Mouse (Mus musculus): ENCODE measurements around the gene Zfp111. TPM values are rescaled to one million over a fixed set of nuclear protein-coding genes. Genes with fewer than 3 reads are reported as not detected.

The Zfp111 gene
- polyA plus RNA-seq, 1 experiment, result not detected

GRCm38 (mm10) chr7:24172191-24172590, 39.1 kb downstream of the Zfp111 start:
- TF ChIP-seq GATA1 (IDR thresholded peaks at IDR 0.05; ENCODE audit: low read length) (no peak), TAL1 (IDR thresholded peaks at IDR 0.05; ENCODE audit: low read length) (no peak)
- Histone ChIP-seq H3K36me3 (ENCODE audit: control insufficient read depth) (no peaks in the 10 kb centered on the region), H3K27me3 (ENCODE audit: control insufficient read depth) (no peaks in the 10 kb centered on the region), H3K4me3 (replicated peaks) (no peak overlapping the region), H3K9me3 (ENCODE audit: control insufficient read depth, low read length) (peaks cover 2% of the 10 kb centered on the region; the same call in 1 of the 2 replicates), H3K4me1 (ENCODE audit: control insufficient read depth) (peaks cover 4% of the 10 kb centered on the region)

- no peaks in the 10 kb centered on the region for H3K27me3 ChIP-seq (ENCODE audit: control insufficient read depth)
- no peaks in the 10 kb centered on the region for H3K4me1 ChIP-seq (ENCODE audit: control insufficient read depth)
- TF ChIP-seq GATA1 (IDR thresholded peaks at IDR 0.05; ENCODE audit: low read length) (no peak), TAL1 (IDR thresholded peaks at IDR 0.05; ENCODE audit: low read length) (no peak)
- H3K36me3 ChIP-seq (ENCODE audit: control insufficient read depth), result no peaks in the 10 kb centered on the region
- no peak overlapping the region for H3K4me3 ChIP-seq (replicated peaks)
- no peaks in the 10 kb centered on the region for H3K9me3 ChIP-seq (ENCODE audit: control insufficient read depth, low read length)
Measured at GRCm38 (mm10) chr7:24153272-24153671, 58.0 kb downstream of the Zfp111 start.

Other genes with a start within 250 kb of the Zfp111 start
- not detected in 2 replicates for gene Vmn1r181, start 236.8 kb downstream of the Zfp111 start, polyA plus RNA-seq (2012)
- gene V1rd19, start 209.8 kb downstream of the Zfp111 start, polyA plus RNA-seq (2012), result 0.03 TPM in 1 of 2 replicates, not detected in the other
- under 0.01 TPM in 2 replicates for gene Vmn1r183, start 158.2 kb downstream of the Zfp111 start, polyA plus RNA-seq (2012)
- 0.80 and 0.83 TPM in 2 replicates for gene Zfp180, start 129.5 kb downstream of the Zfp111 start, polyA plus RNA-seq (2012)
- gene Zfp112, start 99.1 kb downstream of the Zfp111 start, polyA plus RNA-seq (2012), result 0.02 and 0.05 TPM in 2 replicates
- gene Zfp235, start 77.3 kb downstream of the Zfp111 start, polyA plus RNA-seq (2012), result 0.04 TPM in 1 of 2 replicates, not detected in the other
- gene Zfp114, start 36.4 kb downstream of the Zfp111 start, polyA plus RNA-seq (2012), result not detected in 2 replicates
- 0.02 TPM in 1 of 2 replicates, not detected in the other for gene Zfp109, start 26.1 kb upstream of the Zfp111 start, polyA plus RNA-seq (2012)
- not detected in 2 replicates for gene Zfp108, start 43.4 kb upstream of the Zfp111 start, polyA plus RNA-seq (2012)
- gene Zfp93, start 59.0 kb upstream of the Zfp111 start, polyA plus RNA-seq (2012), result not detected in 2 replicates
- gene Zfp61, start 89.8 kb upstream of the Zfp111 start, polyA plus RNA-seq (2012), result 0.12 TPM in 1 of 2 replicates, not detected in the other
- 0.07 TPM in 1 of 2 replicates, not detected in the other for gene Zfp94, start 105.2 kb upstream of the Zfp111 start, polyA plus RNA-seq (2012)
- not detected in 2 replicates for gene Tescl, start 122.5 kb upstream of the Zfp111 start, polyA plus RNA-seq (2012)
- 0.02 TPM in 1 of 2 replicates, not detected in the other for gene Lypd5, start 137.8 kb upstream of the Zfp111 start, polyA plus RNA-seq (2012)
- gene Kcnn4, start 158.8 kb upstream of the Zfp111 start, polyA plus RNA-seq (2012), result 56.1 and 61.3 TPM in 2 replicates
- 16.4 and 18.4 TPM in 2 replicates for gene Smg9, start 188.2 kb upstream of the Zfp111 start, polyA plus RNA-seq (2012)
- not detected in 2 replicates for gene Irgc1, start 240.9 kb upstream of the Zfp111 start, polyA plus RNA-seq (2012)